Mouse (Mus musculus) G1E (cell line): ENCODE results near the gene Rnf187. TPM values are rescaled to one million over a fixed set of nuclear protein-coding genes. Genes with fewer than 3 reads are reported as not detected.
A peak's percentile ranks its signal among the peaks of the same experiment; 100 is the strongest.

Experiments used
- ATAC-seq: 2 replicates; pipeline ENCODE4 v1.8.0; 2016; ENCODE audit warnings: mild to moderate bottlenecking; ENCODE audit not compliant: insufficient number of reproducible peaks, poor library complexity, low FRiP score, severe bottlenecking; ENCODE audit errors: extremely low read depth
- DNase-seq: peaks from one replicate; pipeline ENCODE4 v3.0.0; 2012; ENCODE audit warnings: low spot score
- H3K27me3 ChIP-seq: 2 replicates; pipeline ENCODE4 v1.6.1; 2012; ENCODE audit warnings: mild to moderate bottlenecking, low read length, inconsistent platforms; ENCODE audit not compliant: insufficient read depth
- H3K36me3 ChIP-seq: replicated peaks from 2 replicates; pipeline ENCODE3; 2012; ENCODE audit warnings: mild to moderate bottlenecking, inconsistent platforms
- H3K4me1 ChIP-seq: 2 replicates; pipeline ENCODE4 v1.6.1; 2012; ENCODE audit warnings: low read depth, low read length, inconsistent platforms, mixed read lengths; ENCODE audit not compliant: insufficient read depth
- H3K4me3 ChIP-seq: 2 replicates; pipeline ENCODE4 v1.5.1; 2012; ENCODE audit warnings: low read depth, mild to moderate bottlenecking, inconsistent platforms, low read length, moderate library complexity, mixed read lengths
- H3K9me3 ChIP-seq: replicated peaks from 2 replicates; pipeline ENCODE4 v1.6.1; 2012; ENCODE audit warnings: inconsistent platforms
- CTCF ChIP-seq: IDR thresholded peaks from 2 replicates; pipeline ENCODE4 v1.5.1; 2012; ENCODE audit warnings: low read depth, low read length, inconsistent platforms, mixed read lengths
- GATA1 ChIP-seq: IDR thresholded peaks from 2 replicates; pipeline ENCODE4 v1.6.1; 2012; ENCODE audit warnings: borderline replicate concordance, low read length, inconsistent platforms, mixed read lengths
- GATA2 ChIP-seq: IDR thresholded peaks from 2 replicates; pipeline ENCODE4 v1.6.1; 2012; ENCODE audit warnings: low read depth, low read length, inconsistent platforms, borderline replicate concordance
- POLR2AphosphoS5 ChIP-seq: IDR thresholded peaks from 2 replicates; pipeline ENCODE4 v1.6.1; 2012; ENCODE audit warnings: low read depth, low read length, inconsistent platforms; ENCODE audit not compliant: insufficient replicate concordance
- TAL1 ChIP-seq: conservative IDR thresholded peaks from 2 replicates; pipeline ENCODE4 v1.6.1; 2012; ENCODE audit warnings: low read depth, low read length, inconsistent platforms, mixed read lengths
- polyA plus RNA-seq: library from polyadenylated mRNA; stranded (reverse); fragments of >175 nt; gene quantifications from 2 replicates; pipeline ENCODE4 v1.2.3, GENCODE M21; 2012
- total RNA-seq, 2 experiments: library from RNA; stranded (forward) in 1 of 2; stranded (reverse) in 1 of 2; fragments of 200-1000 nt in 1 of 2; fragments of >200 nt in 1 of 2; fragmentation: Nextera tagmentation in 1 of 2; gene quantifications; 2 replicates each; pipeline ENCODE4 v1.2.3; 2014 to 2017

Gene Rnf187
- total and polyA plus RNA-seq, 3 experiments: 55.7 to 225 (median 72.8) TPM

DNA sequence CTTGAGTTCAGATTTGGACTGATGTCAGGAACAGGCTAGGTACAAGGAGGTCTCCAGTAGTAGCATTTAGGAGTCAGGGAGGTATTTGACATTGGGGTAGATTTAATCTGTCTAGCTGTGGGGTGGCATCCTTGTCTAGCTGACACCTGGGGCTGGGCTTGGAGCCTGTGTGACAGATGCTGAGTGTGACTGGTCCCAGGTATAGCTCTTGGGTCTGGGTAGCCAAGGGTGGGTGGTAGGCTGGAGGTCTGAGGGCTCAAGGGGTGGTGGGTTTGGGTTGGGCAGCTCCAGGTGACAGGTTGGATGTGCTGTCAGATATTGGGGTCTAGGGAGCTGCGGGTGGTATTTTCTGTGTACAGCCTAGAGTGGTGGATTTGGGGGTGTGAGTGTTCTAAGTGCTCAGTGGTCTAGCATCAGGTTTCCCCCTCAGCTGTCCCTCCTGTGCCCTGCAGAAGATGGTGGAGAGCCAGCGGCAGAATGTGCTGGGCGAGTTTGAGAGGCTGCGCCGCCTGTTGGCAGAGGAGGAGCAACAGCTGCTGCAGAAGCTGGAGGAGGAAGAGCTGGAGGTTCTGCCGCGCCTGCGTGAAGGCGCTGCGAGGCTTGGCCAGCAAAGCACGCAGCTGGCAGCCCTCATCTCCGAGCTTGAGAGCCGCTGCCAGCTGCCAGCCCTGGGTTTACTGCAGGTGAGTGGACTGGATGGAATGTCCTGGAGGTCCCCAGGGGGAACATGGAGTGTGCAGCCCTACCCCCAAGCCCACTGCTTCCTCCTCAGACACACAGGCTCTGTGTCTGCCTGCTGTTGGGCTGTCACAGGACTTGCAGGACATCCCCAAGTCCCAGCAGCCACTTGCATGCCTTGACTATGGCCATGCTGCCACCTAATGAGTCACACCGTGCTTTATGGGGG is 43.1 kb upstream of the Rnf187 start:
- Histone ChIP-seq H3K4me3 (peak overlapping the region; percentile 98; the same call in 1 of the 2 replicates), H3K4me1 (peaks cover 74% of the 10 kb centered on the region), H3K9me3 (no peaks in the 10 kb centered on the region), H3K27me3 (no peaks in the 10 kb centered on the region), H3K36me3 (peaks cover 74% of the 10 kb centered on the region)
- ATAC-seq: peak; percentile 52
- TF ChIP-seq GATA1 (no peak), GATA2 (no peak), CTCF (peak; percentile 30; the same call in 1 of the 2 replicates)
- DNase-seq: peak; percentile 74

DNA sequence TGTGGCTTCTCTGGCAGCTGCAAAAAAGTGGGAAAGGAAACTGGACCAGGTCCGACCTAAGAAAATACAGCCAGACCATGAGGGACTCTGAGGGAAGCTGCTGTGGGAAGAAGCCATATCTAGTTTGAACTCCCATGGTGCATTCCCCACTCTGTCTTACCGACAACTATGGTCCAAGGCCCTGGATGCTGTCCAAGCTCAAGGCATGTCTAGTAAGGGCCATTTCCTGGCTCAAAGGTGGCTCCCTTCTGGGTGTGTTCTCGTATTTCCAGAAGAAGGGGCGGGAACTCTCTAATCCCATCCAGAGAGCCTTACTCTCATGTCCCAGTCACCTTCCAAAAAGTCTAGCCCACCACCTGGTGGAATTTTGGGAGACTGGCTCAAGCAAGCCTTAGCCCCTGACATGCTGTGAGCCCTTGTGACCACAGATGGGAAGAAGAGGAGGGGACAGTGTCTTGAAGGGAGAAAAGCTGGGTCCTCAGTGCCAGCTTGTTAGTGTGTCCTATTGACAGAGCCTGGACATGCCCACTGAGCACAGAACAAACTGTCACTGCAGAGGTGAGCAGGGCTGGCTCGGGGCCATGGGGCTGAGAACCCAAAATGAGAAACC is 41.8 kb upstream of the Rnf187 start:
- TF ChIP-seq GATA2 (no peak), GATA1 (no peak), TAL1 (no peak), POLR2AphosphoS5 (no peak), CTCF (no peak)
- Histone ChIP-seq H3K9me3 (no peaks in the 10 kb centered on the region), H3K4me1 (peaks cover 67% of the 10 kb centered on the region), H3K4me3 (peak overlapping the region; percentile 98), H3K36me3 (peaks cover 63% of the 10 kb centered on the region), H3K27me3 (no peaks in the 10 kb centered on the region)
- DNase-seq (no peak), ATAC-seq (no peak)

- Histone ChIP-seq H3K27me3 (no peaks in the 10 kb centered on the region), H3K4me1 (peaks cover 64% of the 10 kb centered on the region), H3K4me3 (peak overlapping the region; percentile 98), H3K9me3 (no peaks in the 10 kb centered on the region), H3K36me3 (peaks cover 57% of the 10 kb centered on the region)
- no peak for ATAC-seq
- TF ChIP-seq GATA1 (no peak), TAL1 (no peak), GATA2 (no peak), CTCF (no peak), POLR2AphosphoS5 (no peak)
- no peak for DNase-seq
These were observed 40.9 kb upstream of the Rnf187 start for GRCm38 (mm10) chr11:58979661-58980060.

GRCm38 (mm10) chr11:58979183-58979582 is 40.5 kb upstream of the Rnf187 start:
- H3K27me3 ChIP-seq: no peaks in the 10 kb centered on the region
- peaks cover 64% of the 10 kb centered on the region for H3K4me1 ChIP-seq
- TF ChIP-seq GATA2 (no peak), TAL1 (no peak), CTCF (no peak), GATA1 (no peak), POLR2AphosphoS5 (no peak)
- H3K36me3 ChIP-seq: peaks cover 57% of the 10 kb centered on the region
- H3K4me3 ChIP-seq: peak overlapping the region; percentile 98
- ATAC-seq: no peak
- no peak for DNase-seq
- no peaks in the 10 kb centered on the region for H3K9me3 ChIP-seq

GRCm38 (mm10) chr11:58978706-58979030 is 40.0 kb upstream of the Rnf187 start:
- ATAC-seq (no peak), DNase-seq (no peak)
- TF ChIP-seq TAL1: no peak
- TF ChIP-seq POLR2AphosphoS5: no peak
- TF ChIP-seq GATA1: no peak
- TF ChIP-seq CTCF: no peak
- TF ChIP-seq GATA2: no peak
- Histone ChIP-seq H3K9me3 (no peaks in the 10 kb centered on the region), H3K4me1 (peaks cover 64% of the 10 kb centered on the region), H3K27me3 (no peaks in the 10 kb centered on the region), H3K36me3 (peaks cover 57% of the 10 kb centered on the region), H3K4me3 (peak overlapping the region; percentile 98)

- TF ChIP-seq CTCF (no peak), GATA2 (no peak), GATA1 (no peak), POLR2AphosphoS5 (no peak), TAL1 (no peak)
- peak; percentile 46; the same call in 1 of the 2 replicates for ATAC-seq
- Histone ChIP-seq H3K36me3 (peaks cover 54% of the 10 kb centered on the region), H3K27me3 (no peaks in the 10 kb centered on the region), H3K9me3 (no peaks in the 10 kb centered on the region), H3K4me1 (peaks cover 63% of the 10 kb centered on the region), H3K4me3 (peak within 1 kb of the TSS; percentile 98)
- peak; percentile 84 for DNase-seq
These were observed 39.5 kb upstream of the Rnf187 start, which contains the start of gene Trim11 for GRCm38 (mm10) chr11:58978027-58978705. Gene Trim11, plus strand, starts transcription at chr11:58978093.
